Mouse (Mus musculus): Measurements from ENCODE around the gene Casp6. TPM values are rescaled to one million over a fixed set of nuclear protein-coding genes. Genes with fewer than 3 reads are reported as not detected.

Gene Casp6
- polyA plus RNA-seq, 1 experiment from 2014 or later = 74.5 TPM

Other genes starting within 250 kb of the Casp6 start
- gene Egf, start 146.1 kb upstream of the Casp6 start, polyA plus RNA-seq (2016; fragmentation: Nextera tagmentation; extraction: Ambion mirVana) = 1.3 and 2.4 TPM in 2 replicates
- not detected in 2 replicates for gene Lrit3, start 97.4 kb upstream of the Casp6 start, polyA plus RNA-seq (2016; fragmentation: Nextera tagmentation; extraction: Ambion mirVana)
- 0.09 and 0.14 TPM in 2 replicates for gene Rrh, start 78.8 kb upstream of the Casp6 start, polyA plus RNA-seq (2016; fragmentation: Nextera tagmentation; extraction: Ambion mirVana)
- gene Gar1, start 70.0 kb upstream of the Casp6 start, polyA plus RNA-seq (2016; fragmentation: Nextera tagmentation; extraction: Ambion mirVana) = 97.3 and 98.8 TPM in 2 replicates
- 0.33 and 0.51 TPM in 2 replicates for gene Cfi, start 65.5 kb upstream of the Casp6 start, polyA plus RNA-seq (2016; fragmentation: Nextera tagmentation; extraction: Ambion mirVana)
- gene Pla2g12a, start 22.8 kb upstream of the Casp6 start, polyA plus RNA-seq (2016; fragmentation: Nextera tagmentation; extraction: Ambion mirVana) = 27.6 and 28.1 TPM in 2 replicates
- gene Mcub, start 68.8 kb downstream of the Casp6 start, polyA plus RNA-seq (2016; fragmentation: Nextera tagmentation; extraction: Ambion mirVana) = 1.8 and 2.0 TPM in 2 replicates
- 34.7 and 38.3 TPM in 2 replicates for gene Sec24b, start 160.1 kb downstream of the Casp6 start, polyA plus RNA-seq (2016; fragmentation: Nextera tagmentation; extraction: Ambion mirVana)
- 3.6 and 5.2 TPM in 2 replicates for gene Col25a1, start 230.1 kb downstream of the Casp6 start, polyA plus RNA-seq (2016; fragmentation: Nextera tagmentation; extraction: Ambion mirVana)